Mouse (Mus musculus): ENCODE results near the gene Fbxo40. TPM values are rescaled to one million over a fixed set of nuclear protein-coding genes. Genes with fewer than 3 reads are reported as not detected.

Gene Fbxo40
- total and polyA plus RNA-seq, 3 experiments, result 1.5 to 3.0 (median 2.2) TPM

GRCm38 (mm10) chr16:36999366-36999972 is 9.2 kb upstream of the Fbxo40 start:
- Histone ChIP-seq H3K4me1 (ENCODE audit: control insufficient read depth in 1 of 2, insufficient read depth in 2 of 2) (peaks cover 0 to 16% of the 10 kb centered on the region in 2 experiments; a peak in 2 of 4 replicates), H3K4me3 (replicated peaks in 1 of 3; ENCODE audit: low read depth in 2 of 3, low read length in 2 of 3, poor library complexity in 1 of 3) (no peak overlapping the region), H3K27ac (ENCODE audit: insufficient read depth, low read depth) (no peak overlapping the region), H3K36me3 (replicated peaks in 1 of 2; ENCODE audit: control insufficient read depth in 1 of 2, insufficient read depth in 1 of 2, low read length in 1 of 2) (no peaks in the 10 kb centered on the region), H3K79me2 (replicated peaks; ENCODE audit: control insufficient read depth, extremely low read depth, insufficient read depth, poor library complexity, severe bottlenecking) (no peaks in the 10 kb centered on the region), H3K4me2 (ENCODE audit: insufficient read depth, low read depth, poor library complexity, severe bottlenecking) (no peak overlapping the region), H3K9ac (ENCODE audit: insufficient read depth, low read depth) (no peak overlapping the region), H3K27me3 (replicated peaks) (no peaks in the 10 kb centered on the region), H3K9me3 (replicated peaks; ENCODE audit: low read length) (no peaks in the 10 kb centered on the region)
- no peak for DNase-seq (ENCODE audit: extremely low read depth)
- dilution Hi-C loops (cut with MboI; ENCODE audit: extremely low pct_ligation_motif_present, extremely low pct_unique_long_range_greater_than_20kb, low sequenced_read_pairs) (no loop called here), in situ Hi-C loops (cut with MboI; ENCODE audit: low pct_ligation_motif_present, low pct_unique_long_range_greater_than_20kb, low sequenced_read_pairs) (no loop called here)
- TF ChIP-seq MXI1 (IDR thresholded peaks at IDR 0.05; ENCODE audit: low read depth, low read length), result no peak
- no peak for TF ChIP-seq NELFE (IDR thresholded peaks at IDR 0.05; ENCODE audit: low read depth, low read length)
- no peak for TF ChIP-seq USF2 (conservative IDR thresholded peaks at IDR 0.05; ENCODE audit: low read depth, low read length)
- TF ChIP-seq SIN3A (IDR thresholded peaks at IDR 0.05; ENCODE audit: low read length), result no peak
- TF ChIP-seq MAZ (IDR thresholded peaks at IDR 0.05; ENCODE audit: low read depth, low read length), result no peak
- no peak for TF ChIP-seq JUN (IDR thresholded peaks at IDR 0.05; ENCODE audit: insufficient read depth, low read depth, low read length)
- TF ChIP-seq USF1 (IDR thresholded peaks at IDR 0.05; ENCODE audit: low read depth, low read length), result no peak
- TF ChIP-seq ZC3H11A (IDR thresholded peaks at IDR 0.05; ENCODE audit: low read depth, low read length), result no peak
- no peak for TF ChIP-seq MYC (IDR thresholded peaks at IDR 0.05; ENCODE audit: low read depth, low read length)
- no peak for TF ChIP-seq HCFC1 (IDR thresholded peaks at IDR 0.05; ENCODE audit: low read depth, low read length)

- no peaks in the 10 kb centered on the region for H3K79me2 ChIP-seq (replicated peaks; ENCODE audit: control insufficient read depth, extremely low read depth, insufficient read depth, poor library complexity, severe bottlenecking)
- in situ Hi-C loops (cut with MboI; ENCODE audit: low pct_ligation_motif_present, low pct_unique_long_range_greater_than_20kb, low sequenced_read_pairs) (no loop called here), dilution Hi-C loops (cut with MboI; ENCODE audit: extremely low pct_ligation_motif_present, extremely low pct_unique_long_range_greater_than_20kb, low sequenced_read_pairs) (no loop called here)
- peaks cover 5% of the 10 kb centered on the region for H3K9me3 ChIP-seq (replicated peaks; ENCODE audit: low read length)
- DNase-seq (ENCODE audit: extremely low read depth), result no peak
- H3K4me2 ChIP-seq (ENCODE audit: insufficient read depth, low read depth, poor library complexity, severe bottlenecking), result no peak overlapping the region
- no peak overlapping the region for H3K9ac ChIP-seq (ENCODE audit: insufficient read depth, low read depth)
- TF ChIP-seq MAFK (IDR thresholded peaks at IDR 0.05; ENCODE audit: insufficient replicate concordance, low read length) (peak; percentile 95), ELF1 (IDR thresholded peaks at IDR 0.05; ENCODE audit: low read depth, low read length) (no peak), UBTF (IDR thresholded peaks at IDR 0.05; ENCODE audit: low read depth, low read length) (no peak), RCOR1 (conservative IDR thresholded peaks at IDR 0.05; ENCODE audit: low read depth, low read length) (no peak), GABPA (IDR thresholded peaks at IDR 0.05; ENCODE audit: insufficient replicate concordance, low read depth, low read length) (no peak)
- no peak overlapping the region for H3K27ac ChIP-seq (ENCODE audit: insufficient read depth, low read depth)
- H3K27me3 ChIP-seq (replicated peaks), result no peaks in the 10 kb centered on the region
- H3K4me1 ChIP-seq (ENCODE audit: control insufficient read depth in 1 of 2, insufficient read depth in 2 of 2), result peaks cover 0 to 16% of the 10 kb centered on the region in 2 experiments; a peak in 2 of 4 replicates
- H3K36me3 ChIP-seq (replicated peaks in 1 of 2; ENCODE audit: control insufficient read depth in 1 of 2, insufficient read depth in 1 of 2, low read length in 1 of 2), result no peaks in the 10 kb centered on the region
- H3K4me3 ChIP-seq (replicated peaks in 1 of 3; ENCODE audit: low read depth in 2 of 3, low read length in 2 of 3, poor library complexity in 1 of 3), result no peak overlapping the region
These were observed 7.4 kb upstream of the Fbxo40 start for GRCm38 (mm10) chr16:36997650-36998049.
